In the genomic region with DNA sequence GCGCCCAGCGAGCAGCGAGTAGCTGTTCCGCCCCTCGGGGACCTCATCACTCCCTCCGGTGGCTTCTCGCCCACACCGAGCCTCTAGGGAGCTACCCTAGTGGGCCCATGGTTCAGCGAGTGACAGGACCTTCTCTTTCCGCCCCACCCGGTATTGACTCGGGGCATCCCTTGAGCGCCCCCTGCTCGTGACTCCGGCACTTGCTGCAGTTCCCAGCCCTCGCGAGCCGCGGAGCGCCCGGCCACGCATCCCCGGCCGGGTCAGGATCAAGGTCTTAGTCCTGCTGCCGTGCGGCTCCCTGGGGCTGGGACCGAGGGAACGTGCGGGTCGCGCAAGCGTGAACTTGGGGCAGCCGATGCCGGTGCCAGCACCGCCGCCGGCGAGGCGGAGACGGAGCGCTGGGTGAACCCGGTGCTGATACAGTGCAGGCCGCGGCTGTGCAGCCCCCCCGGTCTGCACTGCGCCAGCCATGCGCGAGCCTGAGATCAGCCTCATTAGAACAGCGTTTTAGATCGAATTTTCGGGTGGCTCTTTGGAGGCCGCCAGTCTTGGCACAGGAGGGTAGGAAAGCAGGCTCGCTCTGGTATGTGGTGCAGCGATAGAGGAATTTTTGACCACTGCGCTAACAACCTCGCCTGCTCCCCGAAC, we compare ENCODE assay signal across 8 mouse cellular contexts. TPM values are rescaled to one million over a fixed set of nuclear protein-coding genes. Genes with fewer than 3 reads are reported as not detected.
A peak's percentile ranks its signal among the peaks of the same experiment; 100 is the strongest.
DNase-seq lines count a peak whose midpoint lies in the region; ATAC-seq lines count a peak whose summit lies in the region.

No protein-coding gene starts in this region.

- DNase-seq in adrenal gland, adult 8-10 months = peak; percentile 83
- DNase-seq in embryo, embryonic 11.5 days (ENCODE audit: low read depth, low spot score) = peak; percentile 73
- peak; percentile 82 to 83 for DNase-seq in gastrocnemius, postnatal 36 days
- DNase-seq in left cerebral cortex, postnatal 25 days (ENCODE audit: low spot score in 2 of 2) = peak; percentile 81 to 84
- DNase-seq in mesoderm, embryonic 11.5 days (ENCODE audit: low read depth, low spot score) = peak; percentile 84
- peak; percentile 81 for DNase-seq in right cerebral cortex, postnatal 25 days
- peak; percentile 79 to 84 for DNase-seq in urinary bladder, postnatal 36 days (ENCODE audit: low spot score in 2 of 2)

- no peak overlapping the region for H3K27ac ChIP-seq in intestine, embryonic 16.5 days (ENCODE audit: low read length)

- peaks cover 19% of the 10 kb centered on the region for H3K27me3 ChIP-seq in intestine, embryonic 16.5 days (replicated peaks; ENCODE audit: control insufficient read depth, insufficient read depth, low read length)

- peak overlapping the region; percentile 68 for H3K4me3 ChIP-seq in intestine, embryonic 16.5 days (ENCODE audit: low read length)

- peak overlapping the region; percentile 76 for H3K9ac ChIP-seq in intestine, embryonic 16.5 days (ENCODE audit: low read depth, low read length)

- intact Hi-C loops in gastrocnemius, postnatal 36 days (cut with DNase I) = no loop called here
- intact Hi-C loops in left cerebral cortex, postnatal 25 days (cut with DNase I) = loop anchor here (2.0 kb wide), 1 partner anchor 74 kb away; no protein-coding TSS in a partner anchor

- H3K4me2 ChIP-seq in intestine, embryonic 16.5 days (ENCODE audit: low read depth, low read length) = peak overlapping the region; percentile 99

- H3K9me3 ChIP-seq in intestine, embryonic 16.5 days (ENCODE audit: control insufficient read depth, low read length) = no peaks in the 10 kb centered on the region

- peaks cover 12% of the 10 kb centered on the region; the same call in 1 of the 2 replicates for H3K4me1 ChIP-seq in intestine, embryonic 16.5 days (ENCODE audit: control insufficient read depth, insufficient read depth, low read length)

- 2% methylated on average over 57 of the region's 57 CpGs for WGBS in intestine, embryonic 16.5 days

- no peaks in the 10 kb centered on the region for H3K36me3 ChIP-seq in intestine, embryonic 16.5 days (ENCODE audit: control insufficient read depth, insufficient read depth, low read length)

- ATAC-seq in intestine, embryonic 16.5 days = peak; percentile 87

RNA-seq across cellular contexts. Expression of a gene that starts 50.1 kb away (rescaled TPM):
- total RNA-seq in adrenal gland, adult 8-10 months (2022) = 10 to 100 TPM; 13.5 to 19.7 (median 16.7) TPM
- 1 to 10 TPM; 2.6 to 2.9 TPM for total RNA-seq in gastrocnemius, postnatal 36 days (2021)
- polyA plus RNA-seq in intestine, embryonic 16.5 days (2015; fragmentation: Nextera tagmentation; extraction: Ambion mirVana) = 16.1 and 16.6 TPM in 2 replicates
- 1 to 10 TPM; 2.3 to 2.5 TPM for total RNA-seq in left cerebral cortex, postnatal 25 days (2021)

RNA-seq across cellular contexts. Expression of a gene that starts 52.8 kb away (rescaled TPM):
- 10 to 100 TPM; 22.5 to 26.5 (median 23.2) TPM for total RNA-seq in adrenal gland, adult 8-10 months (2022)
- 1 to 10 TPM; 3.3 to 4.6 TPM for total RNA-seq in gastrocnemius, postnatal 36 days (2021)
- polyA plus RNA-seq in intestine, embryonic 16.5 days (2015; fragmentation: Nextera tagmentation; extraction: Ambion mirVana) = 37.6 and 39.9 TPM in 2 replicates
- total RNA-seq in left cerebral cortex, postnatal 25 days (2021) = 10 to 100 TPM; 50.5 to 51.0 TPM

RNA-seq across cellular contexts. Expression of a gene that starts 58.2 kb away (rescaled TPM):
- 1 to 10 TPM; 5.1 to 8.2 (median 7.2) TPM for total RNA-seq in adrenal gland, adult 8-10 months (2022)
- total RNA-seq in gastrocnemius, postnatal 36 days (2021) = 1 to 10 TPM; 2.7 to 2.8 TPM
- polyA plus RNA-seq in intestine, embryonic 16.5 days (2015; fragmentation: Nextera tagmentation; extraction: Ambion mirVana) = 3.9 TPM in 2 replicates
- total RNA-seq in left cerebral cortex, postnatal 25 days (2021) = 1 to 10 TPM; 7.6 to 7.7 TPM

Comparison
In these comparisons a context has a peak if more than half of its experiments do, and no peak if none do; other contexts are left out.
1. RNA of a gene that starts 52.8 kb away (total RNA-seq): 50.5 to 51.0 TPM in left cerebral cortex, postnatal 25 days and 22.5 to 26.5 TPM in adrenal gland, adult 8-10 months; 3.3 to 4.6 TPM in gastrocnemius, postnatal 36 days; every median in the first group is over 4 times any median in the second.
2. Peak in every context shown above with its lines, with median percentiles within 50 percentile points of each other: DNase-seq.